Mouse (Mus musculus) gastrocnemius, adult 8-10 months (tissue): ENCODE results near the gene Ankrd45. TPM values are rescaled to one million over a fixed set of nuclear protein-coding genes. Genes with fewer than 3 reads are reported as not detected.
"Not testable (repeated sequence)": the region's sequence is repeated elsewhere in the genome, so short reads cannot be mapped to it uniquely, and the experiment has no call there.

ENCODE experiments used
- DNase-seq, 2 experiments: peaks; one replicate each; pipeline ENCODE4 v3.0.0; 2022; ENCODE audit warnings: low spot score in 2 of 2
- total RNA-seq, 4 experiments: library from RNA; stranded (reverse); gene quantifications; 2 replicates each; pipeline ENCODE4 v1.2.4; 2022

Gene Ankrd45
- not detected for total RNA-seq

DNA sequence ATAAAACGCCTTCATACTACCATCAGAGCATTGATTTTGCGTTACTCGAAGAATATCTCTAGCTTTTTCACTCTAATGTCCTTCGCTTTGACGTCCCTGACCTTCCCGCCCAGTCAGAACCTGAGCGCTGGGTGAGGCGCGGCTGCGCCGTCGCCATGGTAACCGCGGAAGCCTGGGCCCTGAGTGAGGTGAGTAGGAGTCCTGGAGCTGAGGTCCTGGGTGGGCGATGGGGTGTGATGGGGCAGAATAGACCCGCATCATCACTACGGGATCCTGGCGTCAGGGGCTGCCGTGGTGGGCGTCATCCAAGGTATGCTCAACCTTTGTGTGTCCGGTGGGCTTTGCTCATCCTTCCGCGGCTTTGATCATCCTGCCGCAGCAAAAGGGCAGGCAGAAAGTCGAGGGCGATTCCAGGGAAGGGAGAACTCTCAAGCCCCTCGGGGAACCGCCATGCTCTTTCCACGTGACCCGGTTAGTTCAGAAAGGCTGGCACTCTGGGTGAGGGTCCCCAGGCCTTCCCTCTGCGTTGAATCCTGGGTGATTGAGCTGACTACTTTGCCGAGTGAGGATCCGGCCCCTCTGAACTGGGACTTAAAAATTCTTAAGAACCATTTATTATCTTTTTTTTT lies at the start of gene Ankrd45:
Gene Ankrd45, plus strand, starts transcription at position 161 of the 629 bp plus-strand sequence.
- no peak for DNase-seq

- DNase-seq: no peak
Measured at GRCm38 (mm10) chr1:161099721-161100405, 42.6 kb upstream of the Ankrd45 start.

GRCm38 (mm10) chr1:161103842-161104241 lies 38.6 kb upstream of the Ankrd45 start:
- DNase-seq: no peak

GRCm38 (mm10) chr1:161109216-161109615 lies 33.3 kb upstream of the Ankrd45 start:
- no peak for DNase-seq

- no peak for DNase-seq
Measured at GRCm38 (mm10) chr1:161114591-161114990, 27.9 kb upstream of the Ankrd45 start.

GRCm38 (mm10) chr1:161122661-161123418 lies 19.7 kb upstream of the Ankrd45 start:
- no peak for DNase-seq

- no peak for DNase-seq
Measured at GRCm38 (mm10) chr1:161126461-161126860, 16.0 kb upstream of the Ankrd45 start.

GRCm38 (mm10) chr1:161130726-161131664 lies 11.5 kb upstream of the Ankrd45 start, which contains the start of gene Klhl20:
Gene Klhl20, minus strand, starts transcription at chr1:161131511.
- peak; percentile 89 to 91 for DNase-seq

DNA sequence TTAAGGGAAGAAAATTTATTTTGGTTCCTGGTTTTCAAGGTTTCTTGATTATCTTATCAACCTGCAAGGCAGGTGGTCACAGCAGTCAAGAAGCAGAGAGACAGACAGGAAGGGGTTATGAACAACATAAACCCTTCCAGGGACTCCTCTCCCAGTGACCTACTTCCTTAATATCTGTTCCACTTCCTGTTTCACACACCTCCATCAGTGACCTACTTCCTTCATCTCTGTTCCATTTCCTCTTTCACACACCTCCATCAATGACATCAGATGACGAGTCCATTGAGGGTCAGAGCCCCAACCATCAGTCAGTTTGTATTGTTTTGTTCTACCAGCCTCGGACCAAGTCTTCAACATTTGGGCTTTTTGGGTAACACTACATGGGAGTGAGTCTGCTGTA lies 3.0 kb upstream of the Ankrd45 start:
- DNase-seq: no peak

DNA sequence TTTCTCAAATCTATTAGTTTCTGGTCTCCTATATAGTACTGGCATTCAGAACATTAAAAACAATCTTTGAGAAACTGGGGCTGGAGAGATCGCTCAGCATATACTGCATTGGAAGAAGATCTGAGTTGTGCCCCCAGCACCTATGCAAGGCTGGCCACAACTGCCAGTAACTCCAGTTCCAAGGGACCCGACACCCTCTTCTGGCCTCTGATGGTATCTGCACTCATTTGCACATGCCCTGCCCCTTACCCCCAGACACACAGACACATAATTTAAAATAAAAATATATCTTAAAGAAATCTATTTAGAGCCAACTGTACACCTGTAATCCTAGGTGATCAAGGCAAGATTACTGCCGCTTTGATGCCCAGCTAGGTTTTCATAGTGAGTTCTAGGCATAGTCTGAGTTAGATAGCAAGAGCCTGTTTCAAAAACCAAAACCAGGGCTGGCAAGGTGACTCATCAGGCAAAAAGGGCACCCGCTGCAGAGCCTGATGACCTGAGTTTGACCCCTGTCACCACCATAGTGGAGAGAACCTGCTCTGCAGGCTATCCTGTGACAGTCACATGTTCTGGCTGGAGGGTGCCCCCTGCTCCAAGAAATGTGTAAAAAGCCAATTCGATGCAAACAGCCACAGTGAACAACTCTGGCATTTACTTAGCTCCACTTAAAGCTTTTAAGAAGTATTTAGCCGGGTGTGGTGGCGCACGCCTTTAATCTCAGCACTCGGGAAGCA lies 2.3 kb upstream of the Ankrd45 start:
- no peak for DNase-seq

DNA sequence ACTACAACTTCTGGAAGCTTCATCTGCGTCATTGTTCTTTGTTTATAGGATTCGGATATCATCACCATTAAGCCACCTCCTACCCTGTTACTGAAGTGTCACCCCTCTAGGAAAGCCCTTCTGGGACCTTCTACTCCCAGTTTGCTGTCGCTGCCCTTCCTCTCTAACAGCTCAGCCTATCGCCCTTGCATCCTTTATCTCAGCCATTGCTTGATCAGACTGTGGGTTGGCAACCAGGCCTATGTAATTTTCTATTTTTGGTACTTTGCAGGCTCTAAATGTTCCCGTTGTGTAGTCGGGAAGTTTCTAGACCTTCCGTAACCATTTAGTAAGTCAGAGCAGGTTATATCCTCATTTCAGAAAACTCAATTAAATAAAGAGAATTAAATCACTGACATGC lies 725 bp downstream of the Ankrd45 start:
- no peak for DNase-seq

GRCm38 (mm10) chr1:161145611-161146010 lies 3.1 kb downstream of the Ankrd45 start:
- DNase-seq: not testable (repeated sequence)

DNA sequence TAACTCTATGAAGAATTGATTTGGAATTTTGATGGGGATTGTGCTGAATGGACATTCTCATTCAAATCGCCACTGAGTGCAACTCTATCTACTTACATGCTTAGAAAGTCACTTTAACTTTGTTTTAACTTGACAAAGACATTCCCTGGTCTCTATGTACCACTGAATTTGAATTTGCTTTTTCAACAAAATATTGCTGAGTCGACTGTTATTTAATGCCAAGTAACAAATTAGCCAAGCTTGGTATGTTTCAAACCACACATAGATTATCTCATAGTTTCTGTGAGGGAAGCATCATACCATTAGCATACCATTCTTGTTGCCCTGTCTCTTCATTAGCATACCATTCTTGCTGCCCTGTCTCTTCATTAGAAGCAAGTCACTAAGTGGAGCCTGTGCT lies 5.4 kb downstream of the Ankrd45 start:
- DNase-seq: no peak

GRCm38 (mm10) chr1:161151098-161151497 lies 8.6 kb downstream of the Ankrd45 start:
- DNase-seq: no peak

DNA sequence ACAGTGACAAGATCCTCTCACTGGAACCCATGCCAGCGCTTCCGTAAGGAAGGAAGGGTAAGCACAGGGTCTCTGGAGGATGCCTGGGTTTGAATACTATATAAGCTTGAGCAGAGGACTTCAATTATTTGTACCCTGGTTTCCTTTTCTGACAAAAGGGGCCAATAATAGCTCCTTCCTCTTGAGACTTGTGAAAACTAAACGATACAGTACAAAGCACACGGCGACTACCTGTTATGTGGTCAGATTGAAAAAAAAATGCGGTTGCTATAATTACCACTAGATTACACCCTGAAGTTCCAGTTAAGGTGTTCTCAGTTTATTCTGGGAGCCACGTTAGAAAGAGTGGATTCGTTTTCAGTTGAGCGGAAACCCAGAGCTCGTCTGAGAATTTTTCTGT lies 14.1 kb downstream of the Ankrd45 start:
- DNase-seq: no peak

GRCm38 (mm10) chr1:161159214-161159613 lies 16.7 kb downstream of the Ankrd45 start, which contains the start of gene Tex50:
Gene Tex50, minus strand, starts transcription at chr1:161159314.
- DNase-seq: no peak

- DNase-seq: no peak
Measured at GRCm38 (mm10) chr1:161160266-161160665, 17.8 kb downstream of the Ankrd45 start.

- peak in 1 of 2 experiments; percentile 25 for DNase-seq
Measured at GRCm38 (mm10) chr1:161170651-161171050, 28.2 kb downstream of the Ankrd45 start.

DNA sequence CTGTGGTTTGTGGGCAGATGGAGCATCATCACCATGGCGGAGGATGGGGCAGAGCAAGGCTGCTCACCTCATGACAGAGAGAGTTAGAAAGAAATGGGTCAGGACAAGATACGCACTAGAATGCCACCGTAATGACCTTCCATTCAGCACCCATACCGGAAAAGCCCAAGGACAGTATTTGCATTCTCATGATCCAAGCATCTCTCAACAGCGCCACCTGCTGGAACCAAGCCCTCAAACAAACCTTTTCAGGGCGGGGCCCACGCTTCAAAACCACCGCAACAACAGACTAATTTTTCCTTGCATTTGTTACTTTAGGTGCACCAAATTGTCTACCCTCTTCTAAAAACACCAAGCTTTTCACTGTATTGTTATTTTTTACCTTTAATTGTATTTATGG lies 38.2 kb downstream of the Ankrd45 start:
- DNase-seq: no peak

GRCm38 (mm10) chr1:161182386-161182785 lies 39.9 kb downstream of the Ankrd45 start:
- no peak for DNase-seq
